Mouse (Mus musculus): ENCODE measurements around the gene Vmn1r159.
"Not testable (repeated sequence)": the region's sequence is repeated elsewhere in the genome, so short reads cannot be mapped to it uniquely, and the experiment has no call there.

DNA sequence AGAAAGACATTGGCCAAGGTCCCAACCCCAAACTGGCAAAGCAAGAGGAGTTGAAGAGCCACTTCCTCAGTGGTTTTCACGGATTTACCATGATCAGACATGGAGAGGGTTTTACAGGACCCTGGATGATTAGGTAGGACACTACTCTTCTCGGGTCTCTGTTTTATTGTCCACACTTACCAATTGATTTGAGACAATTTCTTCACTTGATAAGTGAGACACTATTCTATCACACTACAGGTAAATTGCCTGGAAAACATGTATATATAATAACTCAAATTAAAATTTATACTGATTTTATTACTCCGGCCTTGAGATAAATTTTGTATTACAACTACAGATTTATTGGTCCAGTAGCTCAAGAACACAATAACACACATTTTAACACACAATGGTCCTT is at the start of gene Vmn1r159:
- TF ChIP-seq POLR2A (IDR thresholded peaks at IDR 0.05; ENCODE audit: low read depth, low read length); CTCF (IDR thresholded peaks at IDR 0.05; ENCODE audit: extremely low read depth, insufficient read length, insufficient replicate concordance, low read depth, low read length): not testable (repeated sequence)
